Mouse (Mus musculus) lung, postnatal 10 days (tissue): ENCODE measurements around the gene Scarb1.

Source experiments
- DNase-seq: peaks from one replicate; pipeline ENCODE4 v3.0.0; 2021

Scarb1 gene

DNA sequence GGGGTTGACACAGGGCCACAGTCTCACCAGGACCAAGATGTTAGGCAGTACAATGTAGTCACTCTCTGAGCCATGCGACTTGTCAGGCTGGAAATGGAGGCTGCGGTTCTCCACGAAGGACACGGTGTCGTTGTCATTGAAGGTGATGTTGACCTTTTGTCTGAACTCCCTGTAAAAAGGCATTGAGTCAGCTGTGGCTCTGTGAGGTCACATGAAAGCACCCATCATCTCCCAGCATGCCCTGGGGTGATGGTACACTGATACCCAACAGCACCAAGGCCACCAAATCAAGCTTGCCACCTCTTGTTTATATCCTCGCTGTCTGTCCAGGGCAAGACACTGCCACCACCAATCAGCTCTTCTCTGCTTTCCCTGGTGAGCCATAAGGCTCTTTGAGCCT, 37.8 kb downstream of the Scarb1 start:
- DNase-seq: no peak

DNA sequence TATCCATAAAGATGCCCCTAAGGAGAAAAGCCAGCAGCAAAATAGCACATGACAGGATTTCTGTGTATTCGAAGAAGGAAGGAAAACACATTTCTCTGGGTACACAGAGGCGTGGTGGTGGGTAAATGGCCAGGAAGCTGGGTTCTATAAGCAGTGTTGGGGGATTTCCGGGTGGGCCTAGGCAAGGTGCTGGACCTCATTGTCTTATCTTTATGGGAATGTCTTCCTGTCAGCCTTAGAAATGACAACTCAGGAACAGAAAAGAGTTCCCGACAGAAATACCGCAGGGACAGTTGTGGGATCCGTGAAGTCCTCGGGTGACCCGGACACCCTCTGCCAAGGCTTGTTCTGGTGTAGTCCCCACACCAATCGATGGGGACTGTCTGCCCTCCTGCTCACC, 42.7 kb downstream of the Scarb1 start:
- DNase-seq: peak; percentile 48

DNA sequence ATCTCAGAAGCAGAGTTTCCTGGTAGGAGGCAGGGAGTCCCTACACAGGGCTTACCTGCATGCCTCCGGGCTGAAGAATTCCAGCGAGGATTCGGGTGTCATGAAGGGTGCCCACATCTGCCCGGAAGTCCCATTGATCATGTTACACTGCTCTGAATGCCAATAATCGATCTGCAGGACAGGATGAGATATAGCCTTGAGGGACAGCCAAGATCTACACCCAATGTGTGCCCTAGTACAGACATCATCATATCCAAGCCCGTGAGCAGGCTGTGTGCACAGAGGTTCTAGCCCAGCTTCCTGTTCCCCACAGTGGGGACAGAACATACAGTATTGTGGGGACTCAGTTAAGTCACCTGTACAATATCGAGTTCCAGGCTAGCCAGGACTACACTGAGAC, 43.7 kb downstream of the Scarb1 start:
- no peak for DNase-seq

DNA sequence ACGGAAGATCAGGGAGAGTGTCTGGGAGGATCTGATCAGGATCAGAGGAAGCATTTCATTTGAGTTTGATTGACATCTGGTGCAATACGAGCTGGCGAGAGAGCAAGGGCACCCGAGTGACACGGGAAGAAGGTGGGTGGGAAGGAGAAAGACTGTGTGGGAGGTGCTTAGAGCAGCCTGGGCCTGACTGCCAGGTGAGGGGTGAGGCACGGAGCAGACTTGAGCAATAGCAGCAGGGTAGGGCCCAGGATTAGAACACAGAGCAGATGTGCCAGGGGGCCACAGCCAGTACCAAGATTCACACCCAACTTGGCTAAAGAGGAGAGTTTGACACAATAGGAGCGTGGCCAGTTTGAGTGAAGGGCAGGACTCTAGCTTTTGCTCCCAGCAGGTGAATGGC, 47.9 kb downstream of the Scarb1 start:
- DNase-seq: no peak

GRCm38 (mm10) chr5:125291895-125292294, 49.0 kb downstream of the Scarb1 start:
- DNase-seq: no peak

DNA sequence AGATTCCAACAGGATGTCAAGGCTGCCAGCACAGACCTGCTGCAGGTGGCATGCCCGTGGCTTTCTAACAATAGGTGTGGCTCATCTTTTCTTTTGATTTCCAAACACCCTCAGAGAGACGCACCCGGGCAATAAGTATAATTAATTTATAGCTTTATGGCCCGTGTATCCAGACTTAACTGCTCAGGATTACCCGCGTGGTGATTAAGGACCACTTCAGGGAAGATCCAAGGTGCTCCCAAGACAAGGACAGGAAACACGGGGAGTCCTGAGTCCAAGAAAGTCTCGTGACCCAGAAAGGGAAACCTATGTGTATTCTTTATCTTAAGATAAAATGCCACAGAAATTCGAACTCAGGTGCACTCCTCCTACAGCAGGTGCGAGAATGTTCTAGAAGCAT, 49.5 kb downstream of the Scarb1 start:
- DNase-seq: no peak

GRCm38 (mm10) chr5:125287053-125287655, 53.7 kb downstream of the Scarb1 start:
- no peak for DNase-seq

DNA sequence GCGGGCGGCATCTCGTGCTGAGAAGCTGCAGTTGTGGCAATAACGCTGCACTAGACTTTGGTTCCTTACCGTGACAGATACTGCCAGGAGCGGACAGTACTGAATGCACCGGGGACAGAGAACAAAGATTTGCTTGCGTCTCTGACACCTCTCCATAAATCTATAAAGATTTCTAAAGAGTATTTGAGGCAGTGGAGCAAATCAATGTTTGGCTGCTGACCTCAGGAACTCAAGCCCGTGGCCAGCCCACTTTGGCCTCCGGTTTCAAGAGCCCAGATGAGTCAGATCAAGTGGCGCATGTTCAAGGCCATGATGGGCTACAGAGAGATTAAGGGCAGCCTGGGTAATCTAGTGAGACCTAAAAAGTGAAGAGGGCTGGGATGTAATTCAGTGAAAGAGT, 54.8 kb downstream of the Scarb1 start:
- DNase-seq: no peak

- peak; percentile 75 for DNase-seq
Observed at GRCm38 (mm10) chr5:125283748-125284640, 56.9 kb downstream of the Scarb1 start.

- no peak for DNase-seq
Observed at GRCm38 (mm10) chr5:125279216-125279615, 61.7 kb downstream of the Scarb1 start.

DNA sequence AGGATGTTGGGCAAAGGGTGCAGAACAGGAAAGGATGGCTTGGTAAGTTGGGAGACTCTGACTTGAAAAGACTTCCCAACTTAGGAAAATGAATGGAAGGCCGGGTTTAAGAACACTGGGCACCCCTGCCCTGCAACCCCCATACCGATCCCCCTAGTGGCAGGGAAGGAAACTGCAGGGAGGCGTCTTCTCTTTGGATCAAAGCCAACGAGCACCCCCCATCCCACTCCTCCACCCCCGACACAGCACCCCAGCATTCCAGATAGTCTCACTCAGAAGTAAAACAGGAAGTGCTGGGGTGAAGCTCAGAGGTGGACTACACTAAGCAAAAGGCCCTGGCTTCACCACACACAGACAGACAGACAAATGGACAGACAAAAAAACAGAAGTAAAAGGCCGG, 62.6 kb downstream of the Scarb1 start:
- DNase-seq: peak; percentile 58

DNA sequence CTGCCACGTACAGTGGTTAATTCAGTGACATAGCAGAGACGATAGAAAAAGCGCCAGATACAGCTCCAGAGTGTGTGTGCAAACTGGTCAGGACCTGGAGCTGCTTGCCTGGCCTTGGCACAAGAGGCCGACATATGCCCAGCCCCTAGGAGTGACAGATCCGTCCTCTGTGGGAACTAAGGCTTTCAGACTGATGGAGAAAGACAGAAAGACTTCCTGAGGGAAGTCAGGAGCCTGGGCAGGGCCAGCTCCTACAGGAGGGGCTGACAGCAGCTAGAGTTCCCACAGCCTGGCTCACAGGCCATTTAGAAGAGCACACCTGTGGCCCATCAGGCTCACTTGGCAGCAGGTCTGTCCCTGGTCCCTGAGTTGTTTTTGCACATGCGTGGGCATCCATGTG, 63.6 kb downstream of the Scarb1 start:
- DNase-seq: no peak

DNA sequence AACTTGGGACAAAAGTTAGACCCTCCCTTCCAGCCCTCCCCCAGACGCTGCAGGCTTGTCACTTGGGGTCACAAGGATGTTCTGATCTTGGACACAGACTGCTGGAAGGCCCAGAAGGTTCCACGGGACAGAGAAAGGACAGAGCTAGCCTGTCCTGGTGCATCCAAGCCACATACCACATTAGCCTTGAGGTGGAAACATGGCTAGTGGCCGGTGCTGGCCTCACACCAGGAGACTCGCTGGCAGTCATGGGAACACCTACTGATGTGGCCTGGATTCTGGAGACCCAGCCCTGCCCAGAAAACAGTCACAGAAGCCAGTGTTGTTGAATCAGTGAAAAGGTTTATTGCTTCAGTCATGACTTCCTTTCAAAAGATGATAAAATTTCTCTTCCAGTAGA, 64.1 kb downstream of the Scarb1 start:
- no peak for DNase-seq

GRCm38 (mm10) chr5:125275315-125275714, 65.6 kb downstream of the Scarb1 start:
- no peak for DNase-seq

- no peak for DNase-seq
Observed at GRCm38 (mm10) chr5:125274773-125275172, 66.1 kb downstream of the Scarb1 start.

DNA sequence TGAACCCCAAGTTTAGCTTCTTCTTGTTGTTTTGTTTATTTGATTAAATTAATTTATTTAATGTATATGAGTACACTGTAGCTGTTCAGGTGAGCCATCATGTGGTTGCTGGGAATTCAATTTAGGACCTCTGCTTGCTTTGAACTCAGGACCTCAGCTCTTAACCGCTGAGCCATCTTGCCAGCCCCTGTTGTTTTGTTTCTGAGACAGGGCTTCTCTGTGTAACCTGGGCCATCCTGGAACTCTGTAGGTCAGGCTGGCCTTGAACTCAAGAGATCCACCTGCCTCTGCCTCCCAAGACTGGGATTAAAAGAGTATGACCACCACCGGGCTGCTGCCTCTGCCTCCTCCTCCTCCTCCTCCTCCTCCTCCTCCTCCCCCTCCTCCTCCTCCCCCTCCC, 66.7 kb downstream of the Scarb1 start:
- no peak for DNase-seq

- DNase-seq: peak; percentile 90
Observed at GRCm38 (mm10) chr5:125273666-125274109, 67.2 kb downstream of the Scarb1 start.

GRCm38 (mm10) chr5:125272231-125272988, 68.5 kb downstream of the Scarb1 start:
- DNase-seq: no peak

DNA sequence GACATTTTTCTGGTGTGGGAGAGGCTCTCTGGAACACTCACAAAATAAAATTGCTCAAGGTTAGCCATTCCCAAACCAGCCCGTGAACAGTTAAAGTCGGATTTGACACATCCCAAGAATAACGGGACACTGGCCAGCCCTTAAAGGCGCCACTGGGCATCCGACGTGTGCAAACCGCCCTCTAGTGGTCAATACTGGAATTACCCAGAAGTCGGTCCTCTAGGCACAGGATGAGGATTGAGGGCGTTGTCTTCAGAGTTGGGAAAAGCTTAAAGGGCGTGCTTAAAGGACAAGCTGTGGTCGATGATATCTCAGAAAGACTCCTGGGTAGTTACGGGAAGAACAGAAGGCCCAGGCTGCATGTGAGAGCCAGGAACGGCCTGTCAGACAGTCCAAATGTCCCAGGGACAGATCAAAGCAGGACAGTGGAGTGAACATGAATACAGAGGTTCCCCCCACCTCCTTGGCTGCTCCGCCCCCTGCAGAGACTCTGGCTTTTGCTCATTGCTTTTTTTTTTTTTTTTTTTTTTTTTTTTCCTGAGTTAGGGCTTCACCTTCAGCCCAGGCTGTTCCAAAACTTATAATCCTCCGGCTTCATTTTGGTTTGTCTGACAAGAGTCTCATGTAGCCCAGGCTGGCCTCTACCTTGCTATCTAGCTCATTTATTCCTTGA, 69.2 kb downstream of the Scarb1 start:
- DNase-seq: peak; percentile 95

DNA sequence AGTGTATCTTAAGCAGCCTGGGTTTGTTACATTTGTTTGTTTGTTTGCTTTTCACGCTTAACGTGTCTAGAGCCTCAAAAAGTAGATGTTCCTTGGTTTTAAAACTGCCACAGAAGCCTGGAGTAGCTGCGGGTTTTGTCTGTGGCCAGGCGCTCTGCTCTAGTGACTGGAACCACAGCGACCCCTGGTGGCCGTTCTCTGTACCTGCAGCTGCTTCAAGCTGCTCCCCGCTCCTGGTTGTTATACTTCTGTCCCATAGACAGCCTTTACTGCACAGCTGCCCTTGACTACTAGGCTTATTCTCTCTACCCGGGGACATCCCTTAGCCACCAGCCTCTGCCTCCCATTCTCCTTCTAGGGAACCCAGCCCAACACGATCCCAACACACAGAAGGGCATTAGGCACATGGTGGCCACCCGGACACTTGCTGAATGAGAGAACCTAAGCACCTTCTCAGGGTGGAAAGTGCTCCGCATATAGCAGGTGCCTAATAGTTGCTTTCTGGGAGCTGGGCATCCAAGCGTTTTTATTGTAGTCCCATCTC, 70.2 kb downstream of the Scarb1 start:
- peak; percentile 81 for DNase-seq

GRCm38 (mm10) chr5:125269836-125270235, 71.1 kb downstream of the Scarb1 start:
- DNase-seq: no peak

- no peak for DNase-seq
Observed at GRCm38 (mm10) chr5:125269399-125269798, 71.5 kb downstream of the Scarb1 start.
